Mouse (Mus musculus): ENCODE measurements around the gene Clec4f. TPM values are rescaled to one million over a fixed set of nuclear protein-coding genes. Genes with fewer than 3 reads are reported as not detected.

The Clec4f gene
- polyA plus RNA-seq, 1 experiment from 2014 or later: not detected

Other genes starting within 250 kb of the Clec4f start
- 57.9 and 58.9 TPM in 2 replicates for gene Tet3, start 197.1 kb downstream of the Clec4f start, polyA plus RNA-seq (2015; fragmentation: Nextera tagmentation; extraction: Ambion mirVana)
- 74.3 and 74.4 TPM in 2 replicates for gene Dguok, start 149.2 kb downstream of the Clec4f start, polyA plus RNA-seq (2015; fragmentation: Nextera tagmentation; extraction: Ambion mirVana)
- 2.3 and 128 TPM in 2 replicates for gene Actg2, start 119.9 kb downstream of the Clec4f start, polyA plus RNA-seq (2015; fragmentation: Nextera tagmentation; extraction: Ambion mirVana)
- 55.3 and 60.2 TPM in 2 replicates for gene Stambp, start 83.5 kb downstream of the Clec4f start, polyA plus RNA-seq (2015; fragmentation: Nextera tagmentation; extraction: Ambion mirVana)
- not detected in 2 replicates for gene Cd207, start 21.7 kb upstream of the Clec4f start, polyA plus RNA-seq (2015; fragmentation: Nextera tagmentation; extraction: Ambion mirVana)
- gene Vax2, start 55.1 kb upstream of the Clec4f start, polyA plus RNA-seq (2015; fragmentation: Nextera tagmentation; extraction: Ambion mirVana): not detected in 2 replicates
- not detected in 2 replicates for gene Atp6v1b1, start 86.8 kb upstream of the Clec4f start, polyA plus RNA-seq (2015; fragmentation: Nextera tagmentation; extraction: Ambion mirVana)
- 0.19 TPM in 1 of 2 replicates, not detected in the other for gene Ankrd53, start 106.5 kb upstream of the Clec4f start, polyA plus RNA-seq (2015; fragmentation: Nextera tagmentation; extraction: Ambion mirVana)
- gene Tex261, start 119.6 kb upstream of the Clec4f start, polyA plus RNA-seq (2015; fragmentation: Nextera tagmentation; extraction: Ambion mirVana): 72.3 and 73.2 TPM in 2 replicates
- 105 and 113 TPM in 2 replicates for gene Nagk, start 138.8 kb upstream of the Clec4f start, polyA plus RNA-seq (2015; fragmentation: Nextera tagmentation; extraction: Ambion mirVana)
- gene Paip2b, start 175.6 kb upstream of the Clec4f start, polyA plus RNA-seq (2015; fragmentation: Nextera tagmentation; extraction: Ambion mirVana): 26.1 and 27.6 TPM in 2 replicates
- gene Zfp638, start 210.9 kb upstream of the Clec4f start, polyA plus RNA-seq (2015; fragmentation: Nextera tagmentation; extraction: Ambion mirVana): 68.8 and 69.3 TPM in 2 replicates

All from neural tube, embryonic 15.5 days (tissue).